Mouse (Mus musculus) intestine, embryonic 16.5 days (tissue): ENCODE data around the gene Slco6d1. TPM values are rescaled to one million over a fixed set of nuclear protein-coding genes. Genes with fewer than 3 reads are reported as not detected.

ENCODE experiments used
- ATAC-seq: fragments of 200-750 bp; cut with Nextera tagmentation; 2 replicates; pipeline ENCODE4 v1.8.0; 2017; ENCODE audit warnings: moderate TSS enrichment, moderate library complexity
- H3K27ac ChIP-seq: fragments of 300-500 bp; sonication (generic); 2 replicates; pipeline ENCODE4 v1.5.1; 2014; ENCODE audit warnings: mild to moderate bottlenecking, low read length
- H3K27me3 ChIP-seq: fragments of 300-500 bp; sonication (generic); replicated peaks from 2 replicates; pipeline ENCODE4 v1.6.1; 2014; ENCODE audit warnings: low read length, control low read depth, mixed read lengths; ENCODE audit not compliant: control insufficient read depth, insufficient read depth
- H3K36me3 ChIP-seq: fragments of 300-500 bp; sonication (generic); 2 replicates; pipeline ENCODE4 v1.6.1; 2014; ENCODE audit warnings: low read length, control low read depth; ENCODE audit not compliant: control insufficient read depth, insufficient read depth
- H3K4me1 ChIP-seq: fragments of 300-500 bp; sonication (generic); 2 replicates; pipeline ENCODE4 v1.6.1; 2014; ENCODE audit warnings: low read length, control low read depth, mixed read lengths; ENCODE audit not compliant: control insufficient read depth, insufficient read depth
- H3K4me2 ChIP-seq: fragments of 300-500 bp; sonication (generic); 2 replicates; pipeline ENCODE4 v1.6.1; 2014; ENCODE audit warnings: low read depth, low read length, control low read depth
- H3K4me3 ChIP-seq: fragments of 300-500 bp; sonication (generic); 2 replicates; pipeline ENCODE4 v1.5.1; 2014; ENCODE audit warnings: mild to moderate bottlenecking, low read length
- H3K9ac ChIP-seq: fragments of 300-500 bp; sonication (generic); 2 replicates; pipeline ENCODE4 v1.6.1; 2014; ENCODE audit warnings: low read depth, low read length
- H3K9me3 ChIP-seq: fragments of 300-500 bp; sonication (generic); 2 replicates; pipeline ENCODE4 v1.6.1; 2016; ENCODE audit warnings: low read length, control low read depth; ENCODE audit not compliant: control insufficient read depth
- WGBS: fragments of 180-500 bp; shearing (Covaris S2); extraction: QIAGEN DNeasy Blood & Tissue Kit; methylation state at CpG from one replicate; pipeline ENCODE4 v1.1.7; 2014; 5-methylcytosine and 5-hydroxymethylcytosine counted together
- microRNA-seq: library from miRNA; unstranded; fragments of <30 nt; microRNA quantifications from one replicate; pipeline ENCODE4, GENCODE M21; 2016
- polyA plus RNA-seq: library from polyadenylated mRNA; unstranded; fragments of >200 nt; fragmentation: Nextera tagmentation; extraction: Ambion mirVana; gene quantifications from 2 replicates; pipeline ENCODE4 v1.2.1, GENCODE M21; 2015

Slco6d1 gene
- polyA plus RNA-seq, 1 experiment from 2014 or later = not detected

DNA sequence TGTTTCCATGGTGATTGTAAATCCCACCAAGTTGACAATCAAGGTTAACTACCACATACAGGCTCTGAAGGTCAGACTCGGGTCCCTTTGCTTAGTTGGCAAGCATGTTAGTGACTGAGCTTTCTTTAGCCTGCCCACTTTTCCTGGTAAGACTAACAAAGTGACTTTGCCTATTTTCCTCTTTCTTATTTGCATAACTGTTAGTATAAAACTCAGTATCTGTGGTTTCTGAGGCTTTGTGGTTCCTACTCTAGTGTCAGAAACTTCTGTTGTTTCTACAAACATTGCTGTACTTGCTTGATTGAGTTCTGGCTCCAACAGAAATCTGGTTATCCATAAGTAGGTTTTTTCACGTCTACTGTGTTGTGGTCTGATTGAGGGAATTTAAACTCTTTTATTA, 124.4 kb downstream of the Slco6d1 start:
- Histone ChIP-seq H3K27me3 (no peaks in the 10 kb centered on the region), H3K9ac (no peak overlapping the region), H3K4me1 (no peaks in the 10 kb centered on the region), H3K9me3 (no peaks in the 10 kb centered on the region), H3K4me3 (no peak overlapping the region), H3K4me2 (no peak overlapping the region), H3K27ac (no peak overlapping the region), H3K36me3 (no peaks in the 10 kb centered on the region)
- ATAC-seq = no peak
- WGBS = 65% methylated on average over 2 of the region's 2 CpGs

DNA sequence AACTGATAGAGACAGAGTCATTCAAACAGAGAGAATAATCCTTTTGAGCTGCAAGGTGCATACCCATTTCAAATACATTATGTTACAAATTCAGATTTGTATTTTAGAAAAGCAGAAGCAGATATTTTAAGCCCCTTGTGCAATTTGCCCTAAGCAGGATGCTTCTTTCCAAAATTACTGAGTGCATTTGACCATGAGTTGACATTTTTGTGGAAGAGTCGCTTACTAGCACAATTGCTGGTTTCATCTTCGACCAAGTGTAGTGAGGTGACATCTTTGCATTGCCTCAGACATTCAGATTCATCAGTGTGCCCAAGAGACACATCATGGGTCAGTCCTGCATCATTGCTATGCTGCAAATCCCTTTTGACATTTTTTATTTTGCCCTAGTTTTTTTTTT, 133.5 kb downstream of the Slco6d1 start:
- WGBS = 80% methylated on average over 2 of the region's 2 CpGs
- ATAC-seq = no peak

GRCm38 (mm10) chr1:98565701-98566100, 144.8 kb downstream of the Slco6d1 start:
- H3K4me3 ChIP-seq = no peak overlapping the region
- no peaks in the 10 kb centered on the region for H3K4me1 ChIP-seq
- ATAC-seq = no peak
- H3K4me2 ChIP-seq = no peak overlapping the region
- no peaks in the 10 kb centered on the region for H3K36me3 ChIP-seq
- no peak overlapping the region for H3K9ac ChIP-seq
- no peaks in the 10 kb centered on the region for H3K27me3 ChIP-seq
- H3K27ac ChIP-seq = no peak overlapping the region
- H3K9me3 ChIP-seq = no peaks in the 10 kb centered on the region

More for the DNA sequence above, 133.5 kb downstream of the Slco6d1 start:
- Histone ChIP-seq H3K9ac (no peak overlapping the region), H3K27ac (no peak overlapping the region), H3K4me2 (no peak overlapping the region), H3K4me1 (no peaks in the 10 kb centered on the region), H3K9me3 (no peaks in the 10 kb centered on the region), H3K27me3 (no peaks in the 10 kb centered on the region), H3K4me3 (no peak overlapping the region), H3K36me3 (no peaks in the 10 kb centered on the region)

Small RNAs within 50 kb of the gene (microRNA-seq; reads per million reads assigned to microRNA genes)
- not detected for gene Gm26134
